Mouse (Mus musculus) thymus, adult 2 months (tissue): ENCODE data around the gene Zfp445.

ENCODE experiments used
- CTCF ChIP-seq: fragments of 200-500 bp; IDR thresholded peaks from 2 replicates; pipeline ENCODE4 v1.5.1; 2012; ENCODE audit warnings: mild to moderate bottlenecking, control low read depth, low read length, moderate library complexity, borderline replicate concordance; ENCODE audit not compliant: control insufficient read depth, poor library complexity, insufficient read depth; ENCODE audit errors: extremely low read depth
- POLR2A ChIP-seq: fragments of 200-500 bp; IDR thresholded peaks from 2 replicates; pipeline ENCODE4 v1.6.1; 2012; ENCODE audit warnings: mild to moderate bottlenecking, low read length, control low read depth, moderate library complexity; ENCODE audit not compliant: control insufficient read depth, poor library complexity, insufficient read depth; ENCODE audit errors: extremely low read depth

GRCm38 (mm10) chr9:122812386-122812785 lies 53.4 kb downstream of the Zfp445 start:
- TF ChIP-seq CTCF (no peak), POLR2A (no peak)
